Mouse (Mus musculus) adrenal gland, adult (tissue): ENCODE measurements at regions not wholly inside any gene's neighbourhood (a gene's known extent, or its start where the extent isn't known, plus 50 kb on each side); places are given as distances from the start of the nearest gene placed in this dataset.

Source experiments
- DNase-seq, 2 experiments: peaks; one replicate each; pipeline ENCODE4 v3.0.0; 2022 to 2023; ENCODE audit warnings: low spot score in 1 of 2; ENCODE audit not compliant: inconsistent age in 2 of 2

- DNase-seq = no peak
These were observed 89.4 kb upstream of the Bach2 start for GRCm38 (mm10) chr4:32149171-32149570.

GRCm38 (mm10) chr4:32153356-32153755, 85.2 kb upstream of the Bach2 start:
- DNase-seq = peak; percentile 16 to 63

GRCm38 (mm10) chr4:32156965-32157364, 81.6 kb upstream of the Bach2 start:
- DNase-seq = peak in 1 of 2 experiments; percentile 59

GRCm38 (mm10) chr4:32158451-32158850, 80.2 kb upstream of the Bach2 start:
- no peak for DNase-seq

- DNase-seq = no peak
These were observed 79.7 kb upstream of the Bach2 start for GRCm38 (mm10) chr4:32158886-32159285.

- DNase-seq = no peak
These were observed 77.8 kb upstream of the Bach2 start for GRCm38 (mm10) chr4:32160815-32161214.

- no peak for DNase-seq
These were observed 76.5 kb upstream of the Bach2 start for GRCm38 (mm10) chr4:32161871-32162656.

- DNase-seq = no peak
These were observed 75.8 kb upstream of the Bach2 start for GRCm38 (mm10) chr4:32162694-32163240.

- no peak for DNase-seq
These were observed 74.4 kb upstream of the Bach2 start for GRCm38 (mm10) chr4:32164081-32164641.

- no peak for DNase-seq
These were observed 73.8 kb upstream of the Bach2 start for GRCm38 (mm10) chr4:32164736-32165241.

- DNase-seq = no peak
These were observed 72.6 kb upstream of the Bach2 start for GRCm38 (mm10) chr4:32165918-32166528.

- no peak for DNase-seq
These were observed 71.5 kb upstream of the Bach2 start for GRCm38 (mm10) chr4:32167151-32167550.

GRCm38 (mm10) chr4:32170106-32170459, 68.5 kb upstream of the Bach2 start:
- DNase-seq = no peak

- DNase-seq = no peak
These were observed 68.0 kb upstream of the Bach2 start for GRCm38 (mm10) chr4:32170460-32171192.

GRCm38 (mm10) chr4:32171291-32171690, 67.3 kb upstream of the Bach2 start:
- DNase-seq = no peak

GRCm38 (mm10) chr4:32172992-32173391, 65.6 kb upstream of the Bach2 start:
- DNase-seq = no peak

- peak; percentile 30 to 65 for DNase-seq
These were observed 63.8 kb upstream of the Bach2 start for GRCm38 (mm10) chr4:32174771-32175170.

- no peak for DNase-seq
These were observed 63.4 kb upstream of the Bach2 start for GRCm38 (mm10) chr4:32175231-32175630.

GRCm38 (mm10) chr4:32175853-32176448, 62.7 kb upstream of the Bach2 start:
- DNase-seq = no peak

- no peak for DNase-seq
These were observed 62.0 kb upstream of the Bach2 start for GRCm38 (mm10) chr4:32176449-32177135.
